Mouse (Mus musculus): Measurements from ENCODE around the gene Bcar3. TPM values are rescaled to one million over a fixed set of nuclear protein-coding genes. Genes with fewer than 3 reads are reported as not detected.

Gene Bcar3
- total and polyA plus RNA-seq, 3 experiments: not detected

DNA sequence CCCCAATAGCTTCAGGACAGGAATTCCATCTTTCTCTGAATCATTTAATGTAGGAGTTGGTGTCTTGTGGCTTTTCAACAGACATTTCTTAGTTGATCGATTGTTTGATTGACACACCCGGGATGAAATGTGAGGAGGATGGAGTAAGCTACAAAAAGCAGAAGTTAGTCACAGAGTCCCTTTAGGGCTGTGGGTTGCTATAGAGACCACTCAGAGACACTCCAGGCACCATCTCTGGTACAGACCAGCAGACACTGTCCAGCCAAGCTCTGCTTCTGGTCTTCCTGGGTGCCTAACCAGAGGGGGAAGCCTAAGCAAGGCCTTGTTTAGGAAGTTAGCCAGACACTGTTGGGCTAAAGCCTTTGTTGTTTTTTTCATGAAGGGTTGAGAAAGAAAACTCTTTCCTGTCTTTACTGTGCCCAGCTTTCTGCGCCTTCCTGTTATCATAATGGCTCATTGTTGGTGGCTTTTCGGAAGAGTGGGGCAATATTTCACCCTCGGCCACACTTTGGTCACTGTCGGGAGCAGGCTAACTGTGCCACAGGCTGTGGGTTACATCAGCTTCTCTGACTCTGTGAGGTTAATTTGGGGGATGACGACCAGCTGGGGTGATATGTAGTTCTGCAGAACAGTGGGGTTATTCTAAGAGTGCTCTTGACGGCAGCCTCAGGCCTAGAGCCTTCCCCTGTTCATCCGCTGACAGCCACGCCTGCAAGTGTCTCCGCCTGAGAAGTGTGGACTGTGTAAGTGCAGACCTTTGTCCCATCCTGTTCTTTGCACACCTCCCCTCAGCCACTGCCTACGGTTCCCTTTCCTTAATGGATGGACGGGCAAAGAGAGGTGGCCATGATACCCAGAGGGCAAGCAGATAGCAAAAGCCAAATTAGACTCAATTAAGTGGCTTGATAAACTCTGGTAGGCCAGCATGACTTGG, 46.5 kb downstream of the Bcar3 start:
- Histone ChIP-seq H3K4me3 (ENCODE audit: control insufficient read depth in 1 of 2, insufficient read depth in 1 of 2, low read depth in 2 of 2, low read length in 2 of 2) (no peak overlapping the region), H3K9ac (ENCODE audit: control insufficient read depth, low read depth, low read length, poor library complexity, severe bottlenecking) (no peak overlapping the region), H3K4me1 (ENCODE audit: control insufficient read depth in 1 of 2, insufficient read depth in 2 of 2, low read length in 2 of 2) (no peaks in the 10 kb centered on the region), H3K9me3 (replicated peaks; ENCODE audit: insufficient read depth, low read length) (no peaks in the 10 kb centered on the region), H3K27me3 (ENCODE audit: control insufficient read depth in 1 of 2, insufficient read depth in 2 of 2, low read length in 2 of 2) (no peaks in the 10 kb centered on the region; a peak in 1 of 4 replicates), H3K36me3 (ENCODE audit: control insufficient read depth in 1 of 2, insufficient read depth in 2 of 2, low read length in 2 of 2) (no peaks in the 10 kb centered on the region), H3K27ac (ENCODE audit: control insufficient read depth, low read depth, low read length) (no peak overlapping the region), H3K79me2 (ENCODE audit: control insufficient read depth, insufficient read depth, low read length, poor library complexity) (no peaks in the 10 kb centered on the region)
- peak; percentile 4 for DNase-seq (ENCODE audit: low read depth, low spot score)
- TF ChIP-seq EP300 (IDR thresholded peaks at IDR 0.05; ENCODE audit: low read depth in 1 of 2, low read length in 2 of 2) (no peak), MAZ (IDR thresholded peaks at IDR 0.05; ENCODE audit: low read depth, low read length) (no peak), HCFC1 (IDR thresholded peaks at IDR 0.05; ENCODE audit: low read depth, low read length) (no peak)

DNA sequence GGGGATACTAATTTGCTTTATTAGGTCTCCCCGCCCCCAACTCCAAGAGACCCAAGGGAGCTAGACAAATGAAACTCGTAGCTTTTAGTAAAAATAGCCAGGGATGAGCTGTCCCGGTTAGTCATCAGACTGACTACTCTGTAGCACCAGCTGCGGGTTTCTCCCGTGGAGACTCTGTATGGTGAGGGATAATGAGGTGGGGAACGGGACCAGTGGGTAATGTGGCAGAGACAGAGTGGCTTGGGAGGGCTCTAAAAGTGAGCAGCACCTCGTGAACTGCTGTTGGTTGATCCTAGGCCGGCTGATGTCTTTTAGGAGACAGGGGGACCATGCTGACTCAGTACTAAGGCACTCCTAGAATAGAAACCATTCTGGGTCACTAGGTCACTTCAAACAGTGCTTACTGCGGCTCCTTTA, 49.5 kb downstream of the Bcar3 start:
- no peak overlapping the region for H3K4me3 ChIP-seq (ENCODE audit: control insufficient read depth in 1 of 2, insufficient read depth in 1 of 2, low read depth in 2 of 2, low read length in 2 of 2)
- no peaks in the 10 kb centered on the region for H3K79me2 ChIP-seq (ENCODE audit: control insufficient read depth, insufficient read depth, low read length, poor library complexity)
- H3K9ac ChIP-seq (ENCODE audit: control insufficient read depth, low read depth, low read length, poor library complexity, severe bottlenecking): no peak overlapping the region
- H3K36me3 ChIP-seq (ENCODE audit: control insufficient read depth in 1 of 2, insufficient read depth in 2 of 2, low read length in 2 of 2): no peaks in the 10 kb centered on the region
- no peaks in the 10 kb centered on the region; a peak in 1 of 4 replicates for H3K27me3 ChIP-seq (ENCODE audit: control insufficient read depth in 1 of 2, insufficient read depth in 2 of 2, low read length in 2 of 2)
- DNase-seq (ENCODE audit: low read depth, low spot score): no peak
- no peaks in the 10 kb centered on the region for H3K9me3 ChIP-seq (replicated peaks; ENCODE audit: insufficient read depth, low read length)
- H3K27ac ChIP-seq (ENCODE audit: control insufficient read depth, low read depth, low read length): no peak overlapping the region
- H3K4me1 ChIP-seq (ENCODE audit: control insufficient read depth in 1 of 2, insufficient read depth in 2 of 2, low read length in 2 of 2): no peaks in the 10 kb centered on the region
- no peak for TF ChIP-seq POLR2AphosphoS5 (IDR thresholded peaks at IDR 0.05; ENCODE audit: borderline replicate concordance, low read depth, low read length)
- TF ChIP-seq CHD2 (IDR thresholded peaks at IDR 0.05; ENCODE audit: low read length): no peak
- no peak for TF ChIP-seq ETS1 (IDR thresholded peaks at IDR 0.05; ENCODE audit: low read depth, low read length)
- no peak for TF ChIP-seq GABPA (IDR thresholded peaks at IDR 0.05; ENCODE audit: low read depth, low read length)
- no peak for TF ChIP-seq HCFC1 (IDR thresholded peaks at IDR 0.05; ENCODE audit: low read depth, low read length)
- no peak for TF ChIP-seq MYB (IDR thresholded peaks at IDR 0.05; ENCODE audit: low read depth, low read length)
- TF ChIP-seq USF1 (IDR thresholded peaks at IDR 0.05; ENCODE audit: low read depth, low read length): no peak
- TF ChIP-seq ZKSCAN1 (IDR thresholded peaks at IDR 0.05; ENCODE audit: low read depth, low read length): no peak
- TF ChIP-seq MAZ (IDR thresholded peaks at IDR 0.05; ENCODE audit: low read depth, low read length): no peak
- no peak for TF ChIP-seq SIN3A (IDR thresholded peaks at IDR 0.05; ENCODE audit: low read length)
- TF ChIP-seq JUND (IDR thresholded peaks at IDR 0.05; ENCODE audit: low read depth, low read length): no peak
- TF ChIP-seq NELFE (IDR thresholded peaks at IDR 0.05; ENCODE audit: low read depth, low read length): no peak
- TF ChIP-seq MEF2A (IDR thresholded peaks at IDR 0.05; ENCODE audit: extremely low read depth, insufficient replicate concordance, low read depth, low read length, poor library complexity, severe bottlenecking): no peak
- TF ChIP-seq CTCF (IDR thresholded peaks at IDR 0.05 in 2 of 3, conservative IDR thresholded peaks at IDR 0.05 in 1 of 3; ENCODE audit: control insufficient read depth in 1 of 3, insufficient read depth in 1 of 3, low read depth in 2 of 3, low read length in 3 of 3, poor library complexity in 1 of 3, severe bottlenecking in 1 of 3): no peak
- TF ChIP-seq EP300 (IDR thresholded peaks at IDR 0.05; ENCODE audit: low read depth in 1 of 2, low read length in 2 of 2): no peak
- TF ChIP-seq MAX (IDR thresholded peaks at IDR 0.05; ENCODE audit: low read length): no peak
- TF ChIP-seq MYC (IDR thresholded peaks at IDR 0.05; ENCODE audit: low read depth, low read length): no peak
- no peak for TF ChIP-seq SMC3 (IDR thresholded peaks at IDR 0.05; ENCODE audit: low read depth, low read length)

Data from MEL (cell line).